Mouse (Mus musculus): Measurements from ENCODE around the gene Fam174b. TPM values are rescaled to one million over a fixed set of nuclear protein-coding genes. Genes with fewer than 3 reads are reported as not detected.

Fam174b gene
- polyA plus RNA-seq, 1 experiment from 2014 or later: 24.3 TPM

DNA sequence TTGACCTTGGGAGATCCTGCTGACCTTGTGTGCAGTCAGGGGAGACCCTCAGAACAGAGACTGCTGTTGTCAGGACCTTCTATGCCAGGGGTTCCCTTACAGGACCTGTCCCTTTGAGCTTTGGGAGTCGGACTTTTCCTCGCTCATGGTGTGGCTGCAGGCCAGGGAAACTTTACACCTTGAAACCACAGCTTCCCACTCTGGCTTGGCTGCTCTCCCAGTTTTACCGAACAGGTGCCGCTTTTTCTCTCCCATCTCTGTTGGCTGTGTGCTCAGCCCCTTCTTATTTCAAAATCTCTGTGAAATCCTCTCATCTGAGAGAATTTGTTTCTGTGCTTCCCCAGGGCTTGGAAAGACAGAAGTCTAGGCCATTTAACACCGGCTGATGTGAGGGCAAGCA, 5.8 kb downstream of the Fam174b start:
- Histone ChIP-seq H3K4me3 (ENCODE audit: low read depth, low read length) (no peak overlapping the region), H3K36me3 (ENCODE audit: control insufficient read depth, insufficient read depth, low read length) (no peaks in the 10 kb centered on the region), H3K4me1 (ENCODE audit: control insufficient read depth, insufficient read depth, low read length) (no peaks in the 10 kb centered on the region), H3K27ac (ENCODE audit: low read depth, low read length) (no peak overlapping the region), H3K9me3 (ENCODE audit: control insufficient read depth, low read length) (no peaks in the 10 kb centered on the region), H3K4me2 (ENCODE audit: low read depth) (no peak overlapping the region), H3K27me3 (ENCODE audit: control insufficient read depth, insufficient read depth, low read length) (peaks cover 7% of the 10 kb centered on the region; the same call in 1 of the 2 replicates), H3K9ac (ENCODE audit: low read length) (no peak overlapping the region)
- no peak for DNase-seq (ENCODE audit: low spot score)
- ATAC-seq (ENCODE audit: insufficient read depth, low FRiP score, low TSS enrichment): no peak
- WGBS: 87% methylated on average over 5 of the region's 5 CpGs

DNA sequence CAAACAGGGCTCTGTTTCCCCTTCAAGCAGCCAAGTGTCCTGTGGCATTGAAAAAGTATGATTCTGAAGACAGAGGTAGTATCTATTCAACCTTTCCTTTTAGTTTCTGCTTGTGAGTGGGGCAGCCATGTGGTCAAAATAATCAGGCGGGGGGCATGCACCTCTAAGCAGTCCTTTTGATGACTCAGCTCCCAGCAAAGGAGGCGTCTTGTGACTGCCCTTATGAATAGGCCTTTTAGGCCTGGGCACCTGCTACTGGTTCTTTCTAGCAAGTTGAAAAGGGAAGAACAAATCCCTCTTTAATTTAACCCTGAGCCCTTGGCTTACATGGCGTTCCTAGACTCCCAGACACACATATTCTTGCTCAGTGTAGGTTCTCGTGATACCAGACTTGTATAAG, 6.7 kb downstream of the Fam174b start:
- H3K27me3 ChIP-seq (ENCODE audit: control insufficient read depth, insufficient read depth, low read length): no peaks in the 10 kb centered on the region
- no peaks in the 10 kb centered on the region for H3K9me3 ChIP-seq (ENCODE audit: control insufficient read depth, low read length)
- no peaks in the 10 kb centered on the region for H3K36me3 ChIP-seq (ENCODE audit: control insufficient read depth, insufficient read depth, low read length)
- H3K27ac ChIP-seq (ENCODE audit: low read depth, low read length): no peak overlapping the region
- H3K4me3 ChIP-seq (ENCODE audit: low read depth, low read length): no peak overlapping the region
- H3K4me2 ChIP-seq (ENCODE audit: low read depth): no peak overlapping the region
- no peak for ATAC-seq (ENCODE audit: insufficient read depth, low FRiP score, low TSS enrichment)
- DNase-seq (ENCODE audit: low spot score): no peak
- 76% methylated on average over 4 of the region's 4 CpGs for WGBS
- H3K4me1 ChIP-seq (ENCODE audit: control insufficient read depth, insufficient read depth, low read length): no peaks in the 10 kb centered on the region
- no peak overlapping the region for H3K9ac ChIP-seq (ENCODE audit: low read length)

DNA sequence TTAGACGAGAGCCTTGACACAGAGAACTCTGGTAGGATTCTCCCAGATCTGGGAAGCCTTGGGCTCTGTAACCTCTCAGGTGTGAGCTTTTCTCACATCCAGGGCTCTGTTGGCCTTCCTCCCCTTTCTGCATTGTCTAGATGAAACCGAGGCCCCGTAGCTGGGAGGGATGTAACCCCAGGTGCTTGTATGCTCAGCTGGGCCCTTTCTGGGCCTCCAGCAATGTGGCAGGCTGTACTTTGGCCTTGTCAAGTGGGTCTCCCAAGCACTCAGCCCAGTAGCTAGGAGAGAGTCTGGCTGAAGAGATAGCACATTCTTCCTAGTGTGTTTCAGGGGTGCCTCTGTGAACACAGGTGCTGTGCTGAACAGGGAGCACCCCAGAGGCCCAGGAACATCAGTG, 7.4 kb downstream of the Fam174b start:
- no peaks in the 10 kb centered on the region for H3K27me3 ChIP-seq (ENCODE audit: control insufficient read depth, insufficient read depth, low read length)
- H3K9ac ChIP-seq (ENCODE audit: low read length): no peak overlapping the region
- no peaks in the 10 kb centered on the region for H3K4me1 ChIP-seq (ENCODE audit: control insufficient read depth, insufficient read depth, low read length)
- DNase-seq (ENCODE audit: low spot score): no peak
- H3K27ac ChIP-seq (ENCODE audit: low read depth, low read length): no peak overlapping the region
- H3K9me3 ChIP-seq (ENCODE audit: control insufficient read depth, low read length): no peaks in the 10 kb centered on the region
- no peak overlapping the region for H3K4me3 ChIP-seq (ENCODE audit: low read depth, low read length)
- no peak overlapping the region for H3K4me2 ChIP-seq (ENCODE audit: low read depth)
- ATAC-seq (ENCODE audit: insufficient read depth, low FRiP score, low TSS enrichment): no peak
- no peaks in the 10 kb centered on the region for H3K36me3 ChIP-seq (ENCODE audit: control insufficient read depth, insufficient read depth, low read length)
- WGBS: 94% methylated on average over 3 of the region's 3 CpGs

DNA sequence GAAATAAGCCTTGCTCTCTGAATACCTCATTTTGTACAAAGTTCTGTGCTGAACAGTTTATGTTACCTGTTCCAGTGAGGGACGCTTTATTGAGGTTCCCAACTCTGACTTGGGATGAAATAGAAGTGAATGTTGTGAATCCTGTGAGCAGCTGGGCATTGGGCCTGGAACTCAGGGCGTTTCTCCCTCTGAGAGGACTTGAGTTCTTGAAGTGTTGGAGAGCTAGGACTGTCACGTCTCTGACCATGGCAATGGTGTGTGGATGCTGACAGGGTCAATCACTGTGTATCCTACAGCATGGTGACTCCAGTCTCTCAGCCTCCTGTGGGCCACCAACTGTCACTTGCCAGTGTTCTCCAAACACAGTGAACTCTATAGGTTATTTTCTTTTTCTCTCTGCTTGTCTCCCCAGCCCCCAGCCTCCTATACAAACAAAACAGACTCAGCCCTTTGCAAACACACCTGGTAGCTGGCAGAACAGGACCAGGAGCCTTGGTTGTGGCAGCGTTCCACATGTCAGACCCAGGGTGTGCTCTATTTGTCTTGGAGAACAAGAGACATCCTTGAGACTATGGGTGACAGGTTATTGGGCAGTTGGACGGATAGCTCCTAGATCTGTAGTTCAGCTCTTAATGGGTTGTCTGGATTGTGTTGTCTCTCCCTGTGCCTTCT, 8.5 kb downstream of the Fam174b start:
- ATAC-seq (ENCODE audit: insufficient read depth, low FRiP score, low TSS enrichment) (no peak), DNase-seq (ENCODE audit: low spot score) (no peak)
- Histone ChIP-seq H3K4me2 (ENCODE audit: low read depth) (no peak overlapping the region), H3K27ac (ENCODE audit: low read depth, low read length) (no peak overlapping the region), H3K4me3 (ENCODE audit: low read depth, low read length) (no peak overlapping the region), H3K27me3 (ENCODE audit: control insufficient read depth, insufficient read depth, low read length) (no peaks in the 10 kb centered on the region), H3K36me3 (ENCODE audit: control insufficient read depth, insufficient read depth, low read length) (no peaks in the 10 kb centered on the region), H3K9me3 (ENCODE audit: control insufficient read depth, low read length) (no peaks in the 10 kb centered on the region), H3K4me1 (ENCODE audit: control insufficient read depth, insufficient read depth, low read length) (no peaks in the 10 kb centered on the region), H3K9ac (ENCODE audit: low read length) (no peak overlapping the region)
- 85% methylated on average over 5 of the region's 5 CpGs for WGBS

DNA sequence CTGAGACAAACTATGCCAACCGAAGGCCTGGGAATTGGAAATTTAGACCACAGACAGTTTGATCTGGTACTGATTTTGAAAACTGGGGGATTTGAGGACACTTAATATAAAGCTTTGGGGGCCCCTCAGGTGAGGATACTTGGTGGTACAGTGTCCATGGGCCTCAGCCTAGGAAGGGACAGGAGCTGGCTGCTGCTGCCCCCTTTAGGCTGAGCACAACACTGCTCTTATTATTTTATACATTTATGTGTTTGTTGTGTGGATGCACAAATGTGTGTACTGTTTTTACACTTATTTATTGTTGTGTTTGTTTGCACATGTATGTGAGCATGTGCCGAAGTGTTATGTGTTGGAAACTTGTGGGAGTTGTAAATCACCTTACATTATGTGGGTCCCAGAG, 9.2 kb downstream of the Fam174b start:
- no peak for DNase-seq (ENCODE audit: low spot score)
- Histone ChIP-seq H3K27ac (ENCODE audit: low read depth, low read length) (no peak overlapping the region), H3K9me3 (ENCODE audit: control insufficient read depth, low read length) (no peaks in the 10 kb centered on the region), H3K4me3 (ENCODE audit: low read depth, low read length) (no peak overlapping the region), H3K4me1 (ENCODE audit: control insufficient read depth, insufficient read depth, low read length) (0 out of 2 replicates have a peak, but pooled peaks cover 4% of the 10 kb centered on the region), H3K27me3 (ENCODE audit: control insufficient read depth, insufficient read depth, low read length) (no peaks in the 10 kb centered on the region), H3K36me3 (ENCODE audit: control insufficient read depth, insufficient read depth, low read length) (no peaks in the 10 kb centered on the region), H3K4me2 (ENCODE audit: low read depth) (no peak overlapping the region), H3K9ac (ENCODE audit: low read length) (no peak overlapping the region)
- 94% methylated on average over 2 of the region's 2 CpGs for WGBS
- no peak for ATAC-seq (ENCODE audit: insufficient read depth, low FRiP score, low TSS enrichment)

DNA sequence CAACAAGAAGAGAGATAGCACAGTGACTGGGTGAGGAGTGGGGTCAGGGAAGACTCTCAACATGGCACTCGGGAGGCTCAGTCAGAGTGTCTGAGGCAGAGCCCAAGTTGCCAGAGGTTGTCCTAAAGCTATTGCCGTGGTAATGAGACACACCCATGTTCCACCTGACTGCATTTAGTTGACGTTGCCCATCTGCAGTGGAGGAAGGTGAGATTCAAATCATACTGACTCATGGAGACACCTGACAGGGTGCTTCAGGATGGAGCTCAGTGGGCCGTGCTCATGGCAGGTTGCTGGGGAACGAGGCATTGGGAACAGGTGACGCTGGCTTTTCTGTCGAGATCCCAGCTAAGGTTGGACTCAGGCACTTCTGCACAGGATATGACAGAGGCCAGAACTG, 9.9 kb downstream of the Fam174b start:
- no peak overlapping the region for H3K4me2 ChIP-seq (ENCODE audit: low read depth)
- ATAC-seq (ENCODE audit: insufficient read depth, low FRiP score, low TSS enrichment) (no peak), DNase-seq (ENCODE audit: low spot score) (no peak)
- H3K36me3 ChIP-seq (ENCODE audit: control insufficient read depth, insufficient read depth, low read length): no peaks in the 10 kb centered on the region
- H3K27me3 ChIP-seq (ENCODE audit: control insufficient read depth, insufficient read depth, low read length): no peaks in the 10 kb centered on the region
- H3K4me3 ChIP-seq (ENCODE audit: low read depth, low read length): no peak overlapping the region
- H3K4me1 ChIP-seq (ENCODE audit: control insufficient read depth, insufficient read depth, low read length): 0 out of 2 replicates have a peak, but pooled peaks cover 4% of the 10 kb centered on the region
- no peak overlapping the region for H3K9ac ChIP-seq (ENCODE audit: low read length)
- no peak overlapping the region for H3K27ac ChIP-seq (ENCODE audit: low read depth, low read length)
- 89% methylated on average over 7 of the region's 7 CpGs for WGBS
- H3K9me3 ChIP-seq (ENCODE audit: control insufficient read depth, low read length): no peaks in the 10 kb centered on the region

DNA sequence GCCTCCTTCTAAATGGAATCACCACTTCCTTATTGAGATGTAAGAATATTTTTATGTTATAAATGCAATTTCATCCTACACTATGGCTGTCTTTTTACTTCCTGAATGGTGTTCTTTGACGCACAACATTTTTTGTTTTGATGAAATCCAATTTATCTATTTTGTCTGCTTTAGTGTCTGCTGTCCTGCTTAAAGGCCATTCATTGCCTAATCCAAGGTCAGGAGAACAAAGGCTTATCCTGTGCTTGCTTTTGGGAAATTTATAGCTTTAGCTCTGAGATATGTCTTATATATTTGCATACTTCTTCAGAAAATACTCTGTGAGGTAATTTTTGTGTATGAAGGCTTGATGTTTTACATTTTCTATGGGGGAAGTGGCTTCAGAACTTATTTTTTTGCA, 13.5 kb downstream of the Fam174b start:
- Histone ChIP-seq H3K27ac (ENCODE audit: low read depth, low read length) (no peak overlapping the region), H3K4me3 (ENCODE audit: low read depth, low read length) (no peak overlapping the region), H3K9me3 (ENCODE audit: control insufficient read depth, low read length) (no peaks in the 10 kb centered on the region), H3K4me2 (ENCODE audit: low read depth) (no peak overlapping the region), H3K4me1 (ENCODE audit: control insufficient read depth, insufficient read depth, low read length) (0 out of 2 replicates have a peak, but pooled peaks cover 4% of the 10 kb centered on the region), H3K36me3 (ENCODE audit: control insufficient read depth, insufficient read depth, low read length) (no peaks in the 10 kb centered on the region), H3K9ac (ENCODE audit: low read length) (no peak overlapping the region), H3K27me3 (ENCODE audit: control insufficient read depth, insufficient read depth, low read length) (no peaks in the 10 kb centered on the region)
- DNase-seq (ENCODE audit: low spot score) (no peak), ATAC-seq (ENCODE audit: insufficient read depth, low FRiP score, low TSS enrichment) (no peak)
- 95% methylated on average over 1 of the region's 1 CpGs for WGBS

DNA sequence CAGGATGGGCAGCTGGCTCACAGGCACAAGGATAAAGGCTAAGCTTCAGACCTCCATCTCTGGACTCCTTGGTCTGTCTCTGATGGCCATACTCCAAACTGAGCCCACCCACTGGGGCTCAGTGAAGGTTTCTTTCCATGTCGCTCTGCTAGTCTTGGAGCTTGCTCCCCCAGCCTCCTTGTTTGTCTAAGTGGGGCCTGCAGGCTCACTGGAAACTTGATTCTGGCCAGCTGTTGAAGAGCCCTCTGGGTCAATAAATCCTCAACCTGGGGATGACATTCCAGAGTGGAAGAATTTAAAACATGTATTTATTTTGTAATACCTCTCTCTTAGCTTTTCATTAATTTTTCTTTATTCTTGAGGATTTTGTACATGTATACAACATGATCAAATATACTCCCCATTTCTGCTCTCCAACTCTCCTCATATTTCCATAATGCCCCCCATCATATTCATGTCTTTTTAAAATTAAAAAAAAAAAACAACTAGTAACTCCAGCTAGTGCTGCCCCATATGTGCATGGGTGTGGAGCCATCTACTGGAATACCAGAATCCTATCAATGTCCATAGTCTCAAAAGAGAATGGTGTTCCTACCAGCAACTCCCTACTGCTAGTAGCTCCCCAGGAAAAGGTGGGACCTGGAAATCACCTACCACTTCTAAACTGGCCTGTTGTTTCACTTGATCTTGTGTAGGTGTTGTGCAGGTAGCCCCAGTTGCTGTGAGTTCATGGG, 15.4 kb downstream of the Fam174b start:
- Histone ChIP-seq H3K4me3 (ENCODE audit: low read depth, low read length) (no peak overlapping the region), H3K27me3 (ENCODE audit: control insufficient read depth, insufficient read depth, low read length) (no peaks in the 10 kb centered on the region), H3K4me1 (ENCODE audit: control insufficient read depth, insufficient read depth, low read length) (0 out of 2 replicates have a peak, but pooled peaks cover 4% of the 10 kb centered on the region), H3K4me2 (ENCODE audit: low read depth) (no peak overlapping the region), H3K27ac (ENCODE audit: low read depth, low read length) (no peak overlapping the region), H3K36me3 (ENCODE audit: control insufficient read depth, insufficient read depth, low read length) (no peaks in the 10 kb centered on the region), H3K9me3 (ENCODE audit: control insufficient read depth, low read length) (no peaks in the 10 kb centered on the region), H3K9ac (ENCODE audit: low read length) (no peak overlapping the region)
- no peak for ATAC-seq (ENCODE audit: insufficient read depth, low FRiP score, low TSS enrichment)
- no peak for DNase-seq (ENCODE audit: low spot score)
- 45% methylated on average over 1 of the region's 1 CpGs for WGBS

DNA sequence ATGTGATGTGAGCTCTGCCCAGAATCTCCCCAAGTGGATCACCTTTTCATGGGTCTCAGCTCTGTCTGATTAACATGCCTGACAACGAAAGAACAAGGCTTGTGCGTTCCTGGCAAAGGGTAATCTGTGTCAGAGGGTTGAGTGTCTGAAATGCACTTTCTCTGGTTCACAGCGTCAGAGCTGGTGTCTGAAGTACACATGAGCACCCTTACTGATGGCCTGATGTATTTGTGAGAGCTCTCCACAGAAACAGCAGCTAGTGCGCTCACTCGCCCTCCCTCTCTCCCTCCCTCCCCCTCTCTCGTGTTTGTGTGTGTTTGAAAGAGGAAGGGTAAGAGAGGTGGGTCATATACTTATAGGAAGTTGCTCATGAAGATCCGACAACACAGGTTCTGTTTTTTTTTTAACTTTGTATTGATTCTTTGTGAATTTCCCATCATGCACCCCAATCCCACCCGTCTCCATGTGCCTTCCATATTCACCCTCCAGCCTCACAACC, 21.6 kb downstream of the Fam174b start:
- Histone ChIP-seq H3K9me3 (ENCODE audit: control insufficient read depth, low read length) (no peaks in the 10 kb centered on the region), H3K4me3 (ENCODE audit: low read depth, low read length) (no peak overlapping the region), H3K27ac (ENCODE audit: low read depth, low read length) (no peak overlapping the region), H3K9ac (ENCODE audit: low read length) (no peak overlapping the region), H3K4me2 (ENCODE audit: low read depth) (no peak overlapping the region), H3K27me3 (ENCODE audit: control insufficient read depth, insufficient read depth, low read length) (no peaks in the 10 kb centered on the region), H3K36me3 (ENCODE audit: control insufficient read depth, insufficient read depth, low read length) (no peaks in the 10 kb centered on the region), H3K4me1 (ENCODE audit: control insufficient read depth, insufficient read depth, low read length) (no peaks in the 10 kb centered on the region)
- WGBS: 87% methylated on average over 8 of the region's 8 CpGs
- no peak for ATAC-seq (ENCODE audit: insufficient read depth, low FRiP score, low TSS enrichment)
- DNase-seq (ENCODE audit: low spot score): no peak
